ENCODE assay signal across 7 mouse cellular contexts in genomic region chr4:143412219-143413092, GRCm38 (mm10). TPM values are rescaled to one million over a fixed set of nuclear protein-coding genes. Genes with fewer than 3 reads are reported as not detected.
A peak's percentile ranks its signal among the peaks of the same experiment; 100 is the strongest.
DNase-seq lines count a peak whose midpoint lies in the region; ATAC-seq and TF ChIP-seq lines count a peak whose summit lies in the region.

Gene Pramef8 (plus strand): TSS chr4:143412426.

- H3K27me3 ChIP-seq in embryonic facial prominence, embryonic 10.5 days (replicated peaks; ENCODE audit: low read depth, poor library complexity, severe bottlenecking) = no peaks in the 10 kb centered on the region
- no peaks in the 10 kb centered on the region for H3K27me3 ChIP-seq in intestine, postnatal 0 days (replicated peaks; ENCODE audit: control insufficient read depth, insufficient read depth, low read length)
- H3K27me3 ChIP-seq in midbrain, embryonic 12.5 days = 0 out of 2 replicates have a peak, but pooled peaks cover 9% of the 10 kb centered on the region
- H3K27me3 ChIP-seq in small intestine, adult 2 months (ENCODE audit: control insufficient read depth, insufficient read depth, low read length) = no peaks in the 10 kb centered on the region

- ATAC-seq in intestine, postnatal 0 days = peak; percentile 97
- ATAC-seq in midbrain, embryonic 12.5 days (ENCODE audit: low FRiP score, low read depth) = peak; percentile 91

- DNase-seq in adrenal gland, postnatal 10 days = peak; percentile 93
- DNase-seq in embryonic facial prominence, embryonic 10.5 days (ENCODE audit: low spot score) = peak; percentile 89
- DNase-seq in gonadal fat pad, adult 2 months (ENCODE audit: low read depth) = peak; percentile 77
- peak; percentile 89 for DNase-seq in left cerebral cortex, postnatal 4 days

- intact Hi-C loops in left cerebral cortex, postnatal 4 days (cut with DNase I) = no loop called here

- peak within 1 kb of the TSS; percentile 87 for H3K27ac ChIP-seq in embryonic facial prominence, embryonic 10.5 days (replicated peaks)
- H3K27ac ChIP-seq in intestine, postnatal 0 days (ENCODE audit: low read depth, low read length) = peak within 1 kb of the TSS; percentile 75
- peak within 1 kb of the TSS; percentile 84 for H3K27ac ChIP-seq in midbrain, embryonic 12.5 days (replicated peaks)
- H3K27ac ChIP-seq in small intestine, adult 2 months (ENCODE audit: insufficient read depth, low read depth, low read length) = peak within 1 kb of the TSS; percentile 81

- under 1% methylated on average over 50 of the region's 50 CpGs for WGBS in embryonic facial prominence, embryonic 10.5 days
- under 1% methylated on average over 50 of the region's 50 CpGs for WGBS in intestine, postnatal 0 days
- WGBS in midbrain, embryonic 12.5 days = under 1% methylated on average over 50 of the region's 50 CpGs
- WGBS in small intestine, adult 2 months = under 1% methylated on average over 50 of the region's 50 CpGs

- H3K4me3 ChIP-seq in embryonic facial prominence, embryonic 10.5 days = peak within 1 kb of the TSS; percentile 65
- peak within 1 kb of the TSS; percentile 57 for H3K4me3 ChIP-seq in intestine, postnatal 0 days (ENCODE audit: low read depth, low read length)
- peak within 1 kb of the TSS; percentile 54 for H3K4me3 ChIP-seq in midbrain, embryonic 12.5 days
- peak within 1 kb of the TSS; percentile 93 for H3K4me3 ChIP-seq in small intestine, adult 2 months (ENCODE audit: low read depth, low read length)

- peaks cover 4% of the 10 kb centered on the region; the same call in 1 of the 2 replicates for H3K4me1 ChIP-seq in embryonic facial prominence, embryonic 10.5 days
- 0 out of 2 replicates have a peak, but pooled peaks cover 2% of the 10 kb centered on the region for H3K4me1 ChIP-seq in intestine, postnatal 0 days (replicated peaks; ENCODE audit: control insufficient read depth, insufficient read depth, low read length)
- peaks cover 4% of the 10 kb centered on the region for H3K4me1 ChIP-seq in midbrain, embryonic 12.5 days
- H3K4me1 ChIP-seq in small intestine, adult 2 months (ENCODE audit: control insufficient read depth, insufficient read depth, insufficient read length, low read length) = no peaks in the 10 kb centered on the region

- peak within 1 kb of the TSS; percentile 60 for H3K9ac ChIP-seq in intestine, postnatal 0 days (ENCODE audit: low read depth, low read length)
- H3K9ac ChIP-seq in midbrain, embryonic 12.5 days (replicated peaks) = peak within 1 kb of the TSS; percentile 59

- H3K36me3 ChIP-seq in embryonic facial prominence, embryonic 10.5 days (replicated peaks) = peaks cover 34% of the 10 kb centered on the region
- H3K36me3 ChIP-seq in intestine, postnatal 0 days (ENCODE audit: control insufficient read depth, insufficient read depth) = peaks cover 16% of the 10 kb centered on the region
- peaks cover 33% of the 10 kb centered on the region for H3K36me3 ChIP-seq in midbrain, embryonic 12.5 days
- H3K36me3 ChIP-seq in small intestine, adult 2 months (ENCODE audit: control insufficient read depth, insufficient read depth, low read length) = peaks cover 16% of the 10 kb centered on the region

- TF ChIP-seq CTCF in intestine, postnatal 0 days (IDR thresholded peaks at IDR 0.05; ENCODE audit: low read depth) = no peak
- 0 out of 2 replicates have a peak, but pooled peaks have one; percentile 4 for TF ChIP-seq CTCF in small intestine, adult 2 months (IDR thresholded peaks at IDR 0.05; ENCODE audit: extremely low read depth, insufficient read length, insufficient replicate concordance, low read depth, low read length)

- peak within 1 kb of the TSS; percentile 69 for H3K4me2 ChIP-seq in intestine, postnatal 0 days (replicated peaks; ENCODE audit: low read depth)
- peak within 1 kb of the TSS; percentile 57 for H3K4me2 ChIP-seq in midbrain, embryonic 12.5 days (replicated peaks)

- 0 out of 2 replicates have a peak, but pooled peaks cover 6% of the 10 kb centered on the region for H3K9me3 ChIP-seq in embryonic facial prominence, embryonic 10.5 days
- no peaks in the 10 kb centered on the region for H3K9me3 ChIP-seq in intestine, postnatal 0 days (ENCODE audit: control insufficient read depth)
- no peaks in the 10 kb centered on the region for H3K9me3 ChIP-seq in midbrain, embryonic 12.5 days

- TF ChIP-seq POLR2A in small intestine, adult 2 months (IDR thresholded peaks at IDR 0.05; ENCODE audit: low read depth, low read length) = no peak; the same call in 1 of the 2 replicates

RNA-seq across cellular contexts. Expression of gene Pramef8, which starts in this region (rescaled TPM):
- 10 to 100 TPM; 10.8 to 11.7 TPM for total RNA-seq in adrenal gland, postnatal 10 days (2021)
- polyA plus RNA-seq in embryonic facial prominence, embryonic 10.5 days (2016; fragmentation: Nextera tagmentation; extraction: Ambion mirVana) = 18.1 and 21.5 TPM in 2 replicates
- 7.9 and 8.3 TPM in 2 replicates for polyA plus RNA-seq in gonadal fat pad, adult 2 months (2012; rRNA removed)
- 5.0 and 6.0 TPM in 2 replicates for polyA plus RNA-seq in intestine, postnatal 0 days (2015; fragmentation: Nextera tagmentation; extraction: Ambion mirVana)
- total RNA-seq in left cerebral cortex, postnatal 4 days (2021) = 10 to 100 TPM; 16.0 to 18.5 TPM
- 22.0 and 23.1 TPM in 2 replicates for polyA plus RNA-seq in midbrain, embryonic 12.5 days (2016; fragmentation: Nextera tagmentation; extraction: Ambion mirVana)
- polyA plus RNA-seq in small intestine, adult 2 months (2012; rRNA removed) = 1.4 and 3.5 TPM in 2 replicates

Comparison
In these comparisons a context has a peak if more than half of its experiments do, and no peak if none do; other contexts are left out.
1. Peak in every context shown above with its lines: DNase-seq, ATAC-seq, H3K4me3 ChIP-seq and H3K27ac ChIP-seq.